Comparison of ENCODE assay signal across 21 mouse cellular contexts in genomic region chr12:33016824-33017705, GRCm38 (mm10).
A peak's percentile ranks its signal among the peaks of the same experiment; 100 is the strongest.
DNase-seq lines count a peak whose midpoint lies in the region; ATAC-seq and TF ChIP-seq lines count a peak whose summit lies in the region.
"Had no signal": no experiment of that assay in that cellular context is flagged by ENCODE, and none has a peak within 500 bp of the region (broad histone marks: within the 10 kb centered on the region; RNA-seq: fewer than 3 reads in every experiment).

No protein-coding gene starts in this region.

- peak; percentile 91 for ATAC-seq in common myeloid progenitor, adult 5-6 weeks (replicated peaks; ENCODE audit: low read depth, poor library complexity, severe bottlenecking)
- peak; percentile 90 for ATAC-seq in megakaryocyte progenitor cell, adult 5-6 weeks (replicated peaks; ENCODE audit: poor library complexity)
- no peak for ATAC-seq in heart, embryonic 11.5 days (replicated peaks; ENCODE audit: insufficient number of reproducible peaks, low FRiP score, low TSS enrichment)
- ATAC-seq: lung, postnatal 0 days; Patski had no signal

- no peaks in the 10 kb centered on the region for H3K27me3 ChIP-seq in heart, embryonic 11.5 days (ENCODE audit: control insufficient read depth, insufficient read depth, low read length)
- H3K27me3 ChIP-seq: embryonic facial prominence, embryonic 15.5 days; hindbrain, embryonic 15.5 days; neural tube, embryonic 15.5 days; stomach, embryonic 15.5 days had no signal

- H3K9ac ChIP-seq in heart, embryonic 11.5 days (ENCODE audit: low read depth, low read length), result no peak overlapping the region
- H3K9ac ChIP-seq: embryonic facial prominence, embryonic 15.5 days; hindbrain, embryonic 15.5 days; liver, embryonic 13.5 days; neural tube, embryonic 15.5 days; stomach, embryonic 15.5 days had no signal

- H3K36me3 ChIP-seq in heart, embryonic 11.5 days (ENCODE audit: control insufficient read depth, insufficient read depth, low read length), result no peaks in the 10 kb centered on the region
- H3K36me3 ChIP-seq: embryonic facial prominence, embryonic 15.5 days; hindbrain, embryonic 15.5 days; limb, embryonic 10.5 days; liver, embryonic 13.5 days; neural tube, embryonic 15.5 days; stomach, embryonic 15.5 days had no signal

- no peaks in the 10 kb centered on the region for H3K4me1 ChIP-seq in heart, embryonic 11.5 days (ENCODE audit: control insufficient read depth, insufficient read depth, low read length)
- H3K4me1 ChIP-seq: hindbrain, embryonic 15.5 days; liver, embryonic 13.5 days; neural tube, embryonic 15.5 days; stomach, embryonic 15.5 days had no signal

- no peak for TF ChIP-seq CTCF in layer of hippocampus, adult 2 months (conservative IDR thresholded peaks at IDR 0.05)

- H3K9me3 ChIP-seq in heart, embryonic 11.5 days (replicated peaks; ENCODE audit: control insufficient read depth, low read length), result no peaks in the 10 kb centered on the region
- H3K9me3 ChIP-seq: embryonic facial prominence, embryonic 15.5 days; hindbrain, embryonic 15.5 days; limb, embryonic 10.5 days; liver, embryonic 13.5 days; neural tube, embryonic 15.5 days; stomach, embryonic 15.5 days had no signal

- WGBS in heart, embryonic 11.5 days (ENCODE audit: insufficient replicate concordance), result 60% methylated on average over 7 of the region's 7 CpGs

- H3K4me3 ChIP-seq in layer of hippocampus, adult 2 months, result no peak overlapping the region
- no peak overlapping the region for H3K4me3 ChIP-seq in heart, embryonic 11.5 days (ENCODE audit: low read depth, low read length)
- H3K4me3 ChIP-seq: embryonic facial prominence, embryonic 15.5 days; hindbrain, embryonic 15.5 days; limb, embryonic 10.5 days; liver, embryonic 13.5 days; neural tube, embryonic 15.5 days; stomach, embryonic 15.5 days had no signal

- no peak overlapping the region for H3K27ac ChIP-seq in layer of hippocampus, adult 2 months
- no peak overlapping the region for H3K27ac ChIP-seq in heart, embryonic 11.5 days (ENCODE audit: low read depth, low read length)
- H3K27ac ChIP-seq: embryonic facial prominence, embryonic 15.5 days; hindbrain, embryonic 15.5 days; limb, embryonic 10.5 days; liver, embryonic 13.5 days; neural tube, embryonic 15.5 days; stomach, embryonic 15.5 days had no signal

- DNase-seq in 416B (ENCODE audit: low read depth), result peak; percentile 33
- peak; percentile 48 to 55 for DNase-seq in B cell, adult 2 months
- no peak for DNase-seq in left cerebral cortex, adult 9 months (ENCODE audit: low spot score in 2 of 2)
- DNase-seq in layer of hippocampus, adult 2 months (ENCODE audit: low spot score in 2 of 2), result no peak
- DNase-seq: adrenal gland, postnatal 36 days; cerebellum, adult 9-10 months; gastrocnemius, postnatal 25 days; heart, postnatal 10 days; kidney, adult 2 months; kidney, postnatal 4 days; liver, embryonic 13.5 days had no signal

- no peak overlapping the region for H3K4me2 ChIP-seq in heart, embryonic 11.5 days
- H3K4me2 ChIP-seq: embryonic facial prominence, embryonic 15.5 days; hindbrain, embryonic 15.5 days; liver, embryonic 13.5 days; neural tube, embryonic 15.5 days; stomach, embryonic 15.5 days had no signal

Comparison
In these comparisons a context has a peak if more than half of its experiments do, and no peak if none do; other contexts are left out.
1. DNase-seq: peak in 416B (single experiment) and B cell, adult 2 months (2 of 2); none in left cerebral cortex, adult 9 months (0 of 2) and layer of hippocampus, adult 2 months (0 of 2).